Mouse (Mus musculus): ENCODE measurements around the gene Med27. TPM values are rescaled to one million over a fixed set of nuclear protein-coding genes. Genes with fewer than 3 reads are reported as not detected.

The Med27 gene
- polyA plus RNA-seq, 1 experiment from 2014 or later = 74.3 TPM

GRCm38 (mm10) chr2:29365000-29365695 lies 18.5 kb downstream of the Med27 start:
- H3K4me3 ChIP-seq = no peak overlapping the region
- no peak for ATAC-seq (ENCODE audit: low FRiP score)
- WGBS = 87% methylated on average over 8 of the region's 8 CpGs
- H3K9ac ChIP-seq = no peak overlapping the region
- H3K4me1 ChIP-seq (replicated peaks) = peaks cover 10% of the 10 kb centered on the region
- H3K36me3 ChIP-seq = peaks cover 13% of the 10 kb centered on the region; the same call in 1 of the 2 replicates
- H3K4me2 ChIP-seq = no peak overlapping the region
- no peaks in the 10 kb centered on the region for H3K27me3 ChIP-seq
- H3K9me3 ChIP-seq = no peaks in the 10 kb centered on the region
- no peak overlapping the region for H3K27ac ChIP-seq

- peaks cover 10% of the 10 kb centered on the region for H3K4me1 ChIP-seq (replicated peaks)
- no peak overlapping the region for H3K4me2 ChIP-seq
- H3K27me3 ChIP-seq = no peaks in the 10 kb centered on the region
- 55% methylated on average over 5 of the region's 5 CpGs for WGBS
- H3K9me3 ChIP-seq = no peaks in the 10 kb centered on the region
- no peak for ATAC-seq (ENCODE audit: low FRiP score)
- no peak overlapping the region for H3K4me3 ChIP-seq
- no peak overlapping the region for H3K9ac ChIP-seq
- H3K27ac ChIP-seq = 0 out of 2 replicates have a peak overlapping the region, but pooled peaks have one; percentile 23
- H3K36me3 ChIP-seq = peaks cover 6% of the 10 kb centered on the region; the same call in 1 of the 2 replicates
Observed at GRCm38 (mm10) chr2:29368730-29369129, 22.1 kb downstream of the Med27 start.

GRCm38 (mm10) chr2:29372176-29372575 lies 25.6 kb downstream of the Med27 start:
- Histone ChIP-seq H3K4me2 (no peak overlapping the region), H3K27me3 (no peaks in the 10 kb centered on the region), H3K9me3 (no peaks in the 10 kb centered on the region), H3K9ac (no peak overlapping the region), H3K36me3 (no peaks in the 10 kb centered on the region), H3K4me3 (no peak overlapping the region), H3K27ac (no peak overlapping the region), H3K4me1 (replicated peaks) (peaks cover 10% of the 10 kb centered on the region)
- ATAC-seq (ENCODE audit: low FRiP score) = no peak
- WGBS = 85% methylated on average over 5 of the region's 5 CpGs

GRCm38 (mm10) chr2:29381683-29382082 lies 35.1 kb downstream of the Med27 start:
- no peak overlapping the region for H3K9ac ChIP-seq
- H3K4me2 ChIP-seq = no peak overlapping the region
- no peak overlapping the region for H3K4me3 ChIP-seq
- 25% methylated on average over 4 of the region's 4 CpGs for WGBS
- H3K9me3 ChIP-seq = no peaks in the 10 kb centered on the region
- no peaks in the 10 kb centered on the region for H3K36me3 ChIP-seq
- ATAC-seq (ENCODE audit: low FRiP score) = peak; percentile 61; the same call in 1 of the 2 replicates
- no peaks in the 10 kb centered on the region for H3K27me3 ChIP-seq
- H3K4me1 ChIP-seq (replicated peaks) = peaks cover 31% of the 10 kb centered on the region
- H3K27ac ChIP-seq = peak overlapping the region; percentile 45; the same call in 1 of the 2 replicates

GRCm38 (mm10) chr2:29382583-29382982 lies 36.0 kb downstream of the Med27 start:
- peaks cover 39% of the 10 kb centered on the region for H3K4me1 ChIP-seq (replicated peaks)
- ATAC-seq (ENCODE audit: low FRiP score) = no peak
- no peak overlapping the region for H3K4me3 ChIP-seq
- no peak overlapping the region for H3K9ac ChIP-seq
- H3K4me2 ChIP-seq = no peak overlapping the region
- WGBS = 93% methylated on average over 4 of the region's 4 CpGs
- H3K36me3 ChIP-seq = no peaks in the 10 kb centered on the region
- H3K27ac ChIP-seq = no peak overlapping the region
- no peaks in the 10 kb centered on the region for H3K9me3 ChIP-seq
- no peaks in the 10 kb centered on the region for H3K27me3 ChIP-seq

GRCm38 (mm10) chr2:29383133-29383532 lies 36.5 kb downstream of the Med27 start:
- H3K4me3 ChIP-seq = no peak overlapping the region

GRCm38 (mm10) chr2:29385405-29385804 lies 38.8 kb downstream of the Med27 start:
- WGBS = 33% methylated on average over 10 of the region's 10 CpGs
- Histone ChIP-seq H3K27ac (peak overlapping the region; percentile 50; the same call in 1 of the 2 replicates), H3K36me3 (no peaks in the 10 kb centered on the region), H3K4me1 (replicated peaks) (peaks cover 35% of the 10 kb centered on the region), H3K9ac (no peak overlapping the region), H3K4me2 (no peak overlapping the region), H3K27me3 (no peaks in the 10 kb centered on the region), H3K9me3 (no peaks in the 10 kb centered on the region), H3K4me3 (no peak overlapping the region)
- no peak for ATAC-seq (ENCODE audit: low FRiP score)

More at GRCm38 (mm10) chr2:29383133-29383532, 36.5 kb downstream of the Med27 start:
- Histone ChIP-seq H3K4me2 (no peak overlapping the region), H3K27me3 (no peaks in the 10 kb centered on the region), H3K4me1 (replicated peaks) (peaks cover 35% of the 10 kb centered on the region), H3K9ac (no peak overlapping the region), H3K36me3 (no peaks in the 10 kb centered on the region), H3K27ac (no peak overlapping the region), H3K9me3 (no peaks in the 10 kb centered on the region)
- ATAC-seq (ENCODE audit: low FRiP score) = no peak

GRCm38 (mm10) chr2:29387268-29387667 lies 40.6 kb downstream of the Med27 start:
- peaks cover 30% of the 10 kb centered on the region for H3K4me1 ChIP-seq (replicated peaks)
- no peak overlapping the region for H3K9ac ChIP-seq
- H3K27ac ChIP-seq = no peak overlapping the region
- H3K9me3 ChIP-seq = no peaks in the 10 kb centered on the region
- no peaks in the 10 kb centered on the region for H3K27me3 ChIP-seq
- 92% methylated on average over 2 of the region's 2 CpGs for WGBS
- no peak overlapping the region for H3K4me3 ChIP-seq
- H3K36me3 ChIP-seq = no peaks in the 10 kb centered on the region
- no peak for ATAC-seq (ENCODE audit: low FRiP score)
- H3K4me2 ChIP-seq = no peak overlapping the region

- Histone ChIP-seq H3K4me1 (replicated peaks) (peaks cover 34% of the 10 kb centered on the region), H3K27me3 (no peaks in the 10 kb centered on the region), H3K36me3 (no peaks in the 10 kb centered on the region), H3K27ac (no peak overlapping the region), H3K4me2 (no peak overlapping the region), H3K9me3 (no peaks in the 10 kb centered on the region), H3K9ac (no peak overlapping the region), H3K4me3 (no peak overlapping the region)
- no peak for ATAC-seq (ENCODE audit: low FRiP score)
- WGBS = 88% methylated on average over 7 of the region's 7 CpGs
Observed at GRCm38 (mm10) chr2:29388937-29389336, 42.3 kb downstream of the Med27 start.

GRCm38 (mm10) chr2:29391086-29391485 lies 44.5 kb downstream of the Med27 start:
- Histone ChIP-seq H3K27me3 (no peaks in the 10 kb centered on the region), H3K36me3 (no peaks in the 10 kb centered on the region), H3K9me3 (no peaks in the 10 kb centered on the region), H3K4me2 (no peak overlapping the region), H3K4me1 (replicated peaks) (peaks cover 34% of the 10 kb centered on the region), H3K9ac (no peak overlapping the region), H3K27ac (no peak overlapping the region), H3K4me3 (no peak overlapping the region)
- 90% methylated on average over 4 of the region's 4 CpGs for WGBS
- no peak for ATAC-seq (ENCODE audit: low FRiP score)

- no peaks in the 10 kb centered on the region for H3K36me3 ChIP-seq
- peaks cover 36% of the 10 kb centered on the region for H3K4me1 ChIP-seq (replicated peaks)
- no peak overlapping the region for H3K9ac ChIP-seq
- H3K9me3 ChIP-seq = no peaks in the 10 kb centered on the region
- H3K4me2 ChIP-seq = no peak overlapping the region
- no peak overlapping the region for H3K4me3 ChIP-seq
- no peak for ATAC-seq (ENCODE audit: low FRiP score)
- H3K27ac ChIP-seq = no peak overlapping the region
- H3K27me3 ChIP-seq = no peaks in the 10 kb centered on the region
- WGBS = 66% methylated on average over 1 of the region's 1 CpGs
Observed at GRCm38 (mm10) chr2:29391996-29392395, 45.4 kb downstream of the Med27 start.

GRCm38 (mm10) chr2:29400234-29400633 lies 53.6 kb downstream of the Med27 start:
- no peak overlapping the region for H3K27ac ChIP-seq
- peaks cover 57% of the 10 kb centered on the region for H3K4me1 ChIP-seq (replicated peaks)
- H3K4me3 ChIP-seq = no peak overlapping the region
- no peaks in the 10 kb centered on the region for H3K27me3 ChIP-seq
- no peaks in the 10 kb centered on the region for H3K9me3 ChIP-seq
- no peaks in the 10 kb centered on the region for H3K36me3 ChIP-seq
- no peak overlapping the region for H3K9ac ChIP-seq
- no peak overlapping the region for H3K4me2 ChIP-seq
- ATAC-seq (ENCODE audit: low FRiP score) = no peak
- 88% methylated on average over 7 of the region's 7 CpGs for WGBS

GRCm38 (mm10) chr2:29400812-29401211 lies 54.2 kb downstream of the Med27 start:
- peaks cover 57% of the 10 kb centered on the region for H3K4me1 ChIP-seq (replicated peaks)
- no peak for ATAC-seq (ENCODE audit: low FRiP score)
- WGBS = 89% methylated on average over 3 of the region's 3 CpGs

More at GRCm38 (mm10) chr2:29400812-29401211, 54.2 kb downstream of the Med27 start:
- H3K27ac ChIP-seq = no peak overlapping the region
- no peak overlapping the region for H3K9ac ChIP-seq
- no peaks in the 10 kb centered on the region for H3K27me3 ChIP-seq
- no peaks in the 10 kb centered on the region for H3K36me3 ChIP-seq
- no peak overlapping the region for H3K4me2 ChIP-seq
- H3K4me3 ChIP-seq = no peak overlapping the region
- H3K9me3 ChIP-seq = no peaks in the 10 kb centered on the region

Measured in hindbrain, embryonic 13.5 days (tissue).